Mouse (Mus musculus) cerebellum, adult 2 months (tissue): ENCODE measurements around the gene 2810408A11Rik.

Experiments used
- CTCF ChIP-seq: fragments of 200-500 bp; IDR thresholded peaks from 2 replicates; pipeline ENCODE4 v1.5.1; 2011; ENCODE audit warnings: low read depth, mild to moderate bottlenecking, control low read depth, low read length, moderate library complexity, borderline replicate concordance; ENCODE audit not compliant: insufficient read depth
- POLR2A ChIP-seq: fragments of 200-500 bp; IDR thresholded peaks from 2 replicates; pipeline ENCODE4 v1.6.1; 2011; ENCODE audit warnings: low read length, control low read depth, borderline replicate concordance; ENCODE audit not compliant: insufficient read depth

GRCm38 (mm10) chr11:69918118-69918517 is 17.3 kb upstream of the 2810408A11Rik start:
- TF ChIP-seq CTCF (no peak), POLR2A (no peak)
